Mouse (Mus musculus) limb, embryonic 14.5 days (tissue): ENCODE results near the gene Cabp7. TPM values are rescaled to one million over a fixed set of nuclear protein-coding genes. Genes with fewer than 3 reads are reported as not detected.
A peak's percentile ranks its signal among the peaks of the same experiment; 100 is the strongest.

Experiments
- ATAC-seq: fragments of 200-750 bp; cut with Nextera tagmentation; 2 replicates; pipeline ENCODE4 v1.8.0; 2017; ENCODE audit warnings: low read depth, moderate number of reproducible peaks, moderate TSS enrichment; ENCODE audit not compliant: low FRiP score
- DNase-seq: peaks from one replicate; pipeline ENCODE4 v3.0.0-alpha.2; 2015; ENCODE audit warnings: low spot score
- H3K27ac ChIP-seq: fragments of 300-500 bp; sonication (generic); replicated peaks from 2 replicates; pipeline ENCODE4 v1.5.1; 2014; ENCODE audit warnings: low read depth, mild to moderate bottlenecking, low read length, moderate library complexity, mixed read lengths
- H3K27me3 ChIP-seq: fragments of 300-500 bp; sonication (generic); 2 replicates; pipeline ENCODE4 v1.6.1; 2014; ENCODE audit warnings: low read length, mixed read lengths; ENCODE audit not compliant: control insufficient read depth, insufficient read depth
- H3K36me3 ChIP-seq: fragments of 300-500 bp; sonication (generic); 2 replicates; pipeline ENCODE4 v1.6.1; 2014; ENCODE audit warnings: mild to moderate bottlenecking, low read length, moderate library complexity, mixed read lengths; ENCODE audit not compliant: control insufficient read depth, insufficient read depth
- H3K4me1 ChIP-seq: fragments of 300-500 bp; sonication (generic); 2 replicates; pipeline ENCODE4 v1.6.1; 2014; ENCODE audit warnings: antibody characterized with exemption, low read length, mixed read lengths; ENCODE audit not compliant: control insufficient read depth, insufficient read depth
- H3K4me2 ChIP-seq: fragments of 300-500 bp; sonication (generic); replicated peaks from 2 replicates; pipeline ENCODE4 v1.6.1; 2014; ENCODE audit warnings: low read depth, mild to moderate bottlenecking, low read length, moderate library complexity; ENCODE audit not compliant: severe bottlenecking
- H3K4me3 ChIP-seq: fragments of 300-500 bp; sonication (generic); replicated peaks from 2 replicates; pipeline ENCODE4 v1.5.1; 2014; ENCODE audit warnings: low read length
- H3K9ac ChIP-seq: fragments of 300-500 bp; sonication (generic); 2 replicates; pipeline ENCODE4 v1.6.1; 2014; ENCODE audit warnings: mild to moderate bottlenecking, low read depth, low read length, moderate library complexity; ENCODE audit not compliant: severe bottlenecking
- H3K9me3 ChIP-seq: fragments of 300-500 bp; sonication (generic); 2 replicates; pipeline ENCODE4 v1.6.1; 2016; ENCODE audit warnings: low read length; ENCODE audit not compliant: control insufficient read depth
- POLR2A ChIP-seq: fragments of 200-500 bp; IDR thresholded peaks from 2 replicates; pipeline ENCODE4 v1.8.0; 2012; ENCODE audit warnings: inconsistent platforms, mild to moderate bottlenecking, moderate library complexity, borderline replicate concordance; ENCODE audit not compliant: insufficient read depth, insufficient read length; ENCODE audit errors: extremely low read depth
- WGBS: fragments of 180-500 bp; shearing (Covaris S2); extraction: QIAGEN DNeasy Blood & Tissue Kit; methylation state at CpG from one replicate; pipeline ENCODE4 v1.1.7; 2014; 5-methylcytosine and 5-hydroxymethylcytosine counted together
- polyA plus RNA-seq, 2 experiments: library from polyadenylated mRNA; depleted of rRNA in 1 of 2; stranded (reverse) in 1 of 2; unstranded in 1 of 2; fragments of >200 nt; fragmentation: Nextera tagmentation in 1 of 2; extraction: Ambion mirVana in 1 of 2; gene quantifications; 2 replicates each; pipeline versions ENCODE4 v1.2.1 to v1.2.3; 2012 to 2014

The Cabp7 gene
- polyA plus RNA-seq, 2 experiments: 0.14 to 0.17 TPM

- no peak overlapping the region for H3K9ac ChIP-seq
- no peak overlapping the region for H3K27ac ChIP-seq
- TF ChIP-seq POLR2A: no peak
- 75% methylated on average over 6 of the region's 6 CpGs for WGBS
- no peak overlapping the region for H3K4me2 ChIP-seq
- DNase-seq (no peak), ATAC-seq (no peak)
- peaks cover 26% of the 10 kb centered on the region for H3K36me3 ChIP-seq
- H3K4me1 ChIP-seq: no peaks in the 10 kb centered on the region
- no peaks in the 10 kb centered on the region for H3K9me3 ChIP-seq
- H3K27me3 ChIP-seq: no peaks in the 10 kb centered on the region
- no peak overlapping the region for H3K4me3 ChIP-seq
These were observed 16.5 kb downstream of the Cabp7 start for GRCm38 (mm10) chr11:4730096-4730495.

- ATAC-seq (no peak), DNase-seq (peak; percentile 19)
- Histone ChIP-seq H3K36me3 (peaks cover 31% of the 10 kb centered on the region), H3K27ac (no peak overlapping the region), H3K4me3 (no peak overlapping the region), H3K27me3 (no peaks in the 10 kb centered on the region), H3K9ac (no peak overlapping the region), H3K9me3 (no peaks in the 10 kb centered on the region), H3K4me2 (no peak overlapping the region), H3K4me1 (no peaks in the 10 kb centered on the region)
- no peak for TF ChIP-seq POLR2A
- 53% methylated on average over 12 of the region's 12 CpGs for WGBS
These were observed 17.0 kb downstream of the Cabp7 start for GRCm38 (mm10) chr11:4729603-4730002.

GRCm38 (mm10) chr11:4721728-4722127, 24.9 kb downstream of the Cabp7 start:
- H3K4me3 ChIP-seq: no peak overlapping the region
- no peaks in the 10 kb centered on the region for H3K9me3 ChIP-seq
- H3K36me3 ChIP-seq: peaks cover 31% of the 10 kb centered on the region
- H3K27me3 ChIP-seq: no peaks in the 10 kb centered on the region
- H3K4me2 ChIP-seq: no peak overlapping the region
- H3K27ac ChIP-seq: no peak overlapping the region
- peaks cover 9% of the 10 kb centered on the region for H3K4me1 ChIP-seq
- 76% methylated on average over 8 of the region's 8 CpGs for WGBS
- no peak overlapping the region for H3K9ac ChIP-seq
- DNase-seq: no peak
- ATAC-seq: no peak
- TF ChIP-seq POLR2A: no peak

GRCm38 (mm10) chr11:4720900-4721580, 25.5 kb downstream of the Cabp7 start:
- Histone ChIP-seq H3K4me1 (peaks cover 9% of the 10 kb centered on the region), H3K27me3 (no peaks in the 10 kb centered on the region), H3K9me3 (no peaks in the 10 kb centered on the region), H3K4me3 (no peak overlapping the region), H3K27ac (no peak overlapping the region), H3K36me3 (peaks cover 31% of the 10 kb centered on the region), H3K9ac (no peak overlapping the region), H3K4me2 (no peak overlapping the region)
- 38% methylated on average over 7 of the region's 7 CpGs for WGBS
- TF ChIP-seq POLR2A: no peak
- ATAC-seq (no peak), DNase-seq (no peak)

GRCm38 (mm10) chr11:4720393-4720792, 26.2 kb downstream of the Cabp7 start:
- ATAC-seq (no peak), DNase-seq (no peak)
- H3K4me3 ChIP-seq: no peak overlapping the region
- no peaks in the 10 kb centered on the region for H3K27me3 ChIP-seq
- H3K4me1 ChIP-seq: peaks cover 9% of the 10 kb centered on the region
- H3K4me2 ChIP-seq: no peak overlapping the region
- peaks cover 27% of the 10 kb centered on the region for H3K36me3 ChIP-seq
- no peak overlapping the region for H3K27ac ChIP-seq
- TF ChIP-seq POLR2A: no peak
- H3K9ac ChIP-seq: no peak overlapping the region
- H3K9me3 ChIP-seq: no peaks in the 10 kb centered on the region
- WGBS: 58% methylated on average over 11 of the region's 11 CpGs
